18 mouse cellular contexts compared by ENCODE assay signal in genomic region chr3:109256723-109257122, GRCm38 (mm10).
"Had no signal": no experiment of that assay in that cellular context is flagged by ENCODE, and none has a peak within 500 bp of the region (broad histone marks: within the 10 kb centered on the region; RNA-seq: fewer than 3 reads in every experiment).

No protein-coding gene starts in this region.

- H3K27me3 ChIP-seq: limb, embryonic 12.5 days; megakaryocyte, embryonic 14.5 days; midbrain, embryonic 13.5 days had no signal

- ATAC-seq: liver, postnatal 0 days; lung, postnatal 0 days; midbrain, embryonic 13.5 days; midbrain, embryonic 16.5 days had no signal

- H3K27ac ChIP-seq: left cerebral cortex, adult 2 months; limb, embryonic 12.5 days; liver, embryonic 14.5 days; midbrain, embryonic 10.5 days; midbrain, embryonic 13.5 days; stomach, postnatal 0 days had no signal

- H3K4me2 ChIP-seq: limb, embryonic 12.5 days; lung, embryonic 14.5 days; midbrain, embryonic 13.5 days had no signal

- H3K9ac ChIP-seq: limb, embryonic 12.5 days; liver, embryonic 14.5 days; liver, postnatal 0 days; lung, embryonic 14.5 days; midbrain, embryonic 13.5 days had no signal

- H3K4me1 ChIP-seq: midbrain, embryonic 13.5 days had no signal

- DNase-seq: kidney, adult 11 months; kidney, adult 9 months; kidney, postnatal 14 days; kidney, postnatal 4 days; layer of hippocampus, postnatal 36 days; liver, postnatal 0 days; lung, embryonic 14.5 days; thymus, adult 2 months; thymus, postnatal 14 days had no signal

- H3K9me3 ChIP-seq: limb, embryonic 12.5 days; megakaryocyte, embryonic 14.5 days; midbrain, embryonic 10.5 days; midbrain, embryonic 13.5 days had no signal

- H3K36me3 ChIP-seq: limb, embryonic 12.5 days; midbrain, embryonic 10.5 days; midbrain, embryonic 13.5 days had no signal

- H3K4me3 ChIP-seq: left cerebral cortex, adult 2 months; limb, embryonic 12.5 days; megakaryocyte, embryonic 14.5 days; midbrain, embryonic 10.5 days; midbrain, embryonic 13.5 days had no signal
